Mouse (Mus musculus) embryo, embryonic 10 days (tissue): ENCODE measurements around the gene Galntl6.
A peak's percentile ranks its signal among the peaks of the same experiment; 100 is the strongest.
"Not testable (repeated sequence)": the region's sequence is repeated elsewhere in the genome, so short reads cannot be mapped to it uniquely, and the experiment has no call there.

Source experiments
- DNase-seq: peaks from one replicate; pipeline ENCODE4 v3.0.0-alpha.2; 2015; ENCODE audit warnings: low spot score

Galntl6 gene

GRCm38 (mm10) chr8:58604751-58605150, 307.7 kb downstream of the Galntl6 start:
- DNase-seq, result no peak

DNA sequence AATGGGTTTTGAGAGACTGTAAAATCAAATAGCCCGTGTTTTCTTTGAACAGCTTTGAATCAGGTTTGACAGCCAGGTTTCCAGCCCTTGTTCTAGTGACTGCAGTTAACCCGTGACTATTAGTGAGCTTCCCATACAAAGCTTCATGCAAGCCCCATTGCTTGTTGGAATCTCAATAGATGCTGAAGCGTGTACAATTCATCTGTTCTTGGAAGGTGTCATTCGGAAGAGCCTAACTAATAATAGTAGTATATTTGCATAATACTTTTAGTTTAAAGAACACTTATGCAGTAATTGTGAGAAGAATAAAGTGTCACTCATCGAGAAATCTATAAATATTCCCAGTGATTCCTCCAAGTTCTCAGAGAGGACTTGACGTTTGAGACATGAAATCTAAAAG, 314.6 kb downstream of the Galntl6 start:
- DNase-seq, result no peak

GRCm38 (mm10) chr8:58575346-58575745, 337.1 kb downstream of the Galntl6 start:
- DNase-seq, result no peak

DNA sequence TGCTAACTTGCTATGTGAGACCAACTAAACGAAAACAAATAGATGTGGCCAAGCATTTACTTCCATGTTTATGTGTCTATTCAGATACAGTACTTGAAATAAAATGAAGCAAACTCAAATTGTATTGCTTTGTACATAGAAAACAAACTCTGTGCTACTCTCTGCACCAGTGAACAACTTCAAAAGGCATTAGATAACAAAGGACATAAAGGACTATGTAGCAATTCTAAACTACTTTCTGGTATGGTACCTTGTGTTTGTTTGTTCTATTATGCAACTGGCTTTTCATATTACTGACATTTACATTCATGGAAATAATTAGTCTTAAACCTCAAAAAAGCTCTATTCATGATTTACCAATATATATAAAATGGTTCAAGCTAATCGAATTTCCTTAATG, 344.4 kb downstream of the Galntl6 start:
- no peak for DNase-seq

GRCm38 (mm10) chr8:58566115-58566514, 346.3 kb downstream of the Galntl6 start:
- peak; percentile 80 for DNase-seq

GRCm38 (mm10) chr8:58535781-58536180, 376.7 kb downstream of the Galntl6 start:
- DNase-seq, result no peak

GRCm38 (mm10) chr8:58534631-58535030, 377.8 kb downstream of the Galntl6 start:
- no peak for DNase-seq

- DNase-seq, result no peak
Observed at GRCm38 (mm10) chr8:58523443-58523842, 389.0 kb downstream of the Galntl6 start.

DNA sequence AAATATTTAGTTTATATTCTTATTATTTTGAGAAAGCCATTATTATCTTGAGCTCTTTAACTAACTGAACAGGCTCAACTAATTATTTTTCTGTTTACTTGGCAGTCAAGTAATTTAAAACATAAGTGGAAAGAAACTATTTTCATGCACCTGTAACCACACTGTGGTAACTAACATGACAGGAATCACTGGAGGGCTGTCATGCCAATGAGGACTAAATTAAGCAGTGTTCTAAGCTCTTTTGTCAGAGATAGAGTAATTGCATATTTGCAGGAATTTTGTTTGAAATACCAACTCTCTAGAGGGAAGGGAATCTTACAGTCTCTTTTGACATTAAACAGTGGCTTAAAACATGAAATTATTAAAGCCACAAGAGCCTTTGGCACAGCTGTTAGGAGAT, 390.5 kb downstream of the Galntl6 start:
- no peak for DNase-seq

DNA sequence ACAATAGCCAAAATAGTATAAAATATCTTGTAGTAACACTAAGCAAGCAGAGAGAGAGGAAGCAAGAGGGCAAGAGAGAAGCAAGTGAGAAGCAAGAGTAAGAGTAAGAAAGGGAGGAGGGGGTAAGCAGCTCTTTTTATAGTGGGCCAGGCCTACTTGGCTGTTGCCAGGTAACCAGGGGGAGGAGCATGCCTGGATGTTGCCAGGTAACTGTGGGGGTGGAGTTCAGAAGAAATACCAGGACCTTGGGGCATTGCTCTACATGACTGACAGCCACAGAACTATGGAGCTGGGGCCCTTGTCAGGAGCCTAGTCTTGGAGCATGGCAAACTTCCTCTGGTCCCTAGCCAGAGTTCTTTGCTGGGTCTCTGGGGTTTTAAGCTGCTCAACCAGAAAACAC, 401.9 kb downstream of the Galntl6 start:
- no peak for DNase-seq

DNA sequence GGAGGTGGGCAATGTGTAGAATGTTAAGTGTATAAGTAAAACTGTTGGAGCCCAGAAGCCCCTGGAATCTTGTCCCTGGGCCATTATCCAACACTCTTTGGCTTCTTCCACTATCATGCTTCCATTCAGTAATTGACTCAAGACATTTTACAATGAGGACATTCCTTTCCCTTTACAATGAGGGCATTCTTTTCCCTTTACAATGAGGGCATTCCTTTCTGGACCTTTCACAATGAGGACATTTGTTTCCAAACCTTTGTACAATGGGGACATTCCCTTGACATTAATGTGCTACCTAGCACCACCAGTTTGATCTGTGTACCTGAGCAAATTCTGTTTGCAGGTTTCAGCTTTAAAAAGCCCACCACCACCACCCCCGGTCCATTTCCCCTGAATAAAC, 403.4 kb downstream of the Galntl6 start:
- DNase-seq, result no peak

- DNase-seq, result no peak
Observed at GRCm38 (mm10) chr8:58487099-58487498, 425.3 kb downstream of the Galntl6 start.

DNA sequence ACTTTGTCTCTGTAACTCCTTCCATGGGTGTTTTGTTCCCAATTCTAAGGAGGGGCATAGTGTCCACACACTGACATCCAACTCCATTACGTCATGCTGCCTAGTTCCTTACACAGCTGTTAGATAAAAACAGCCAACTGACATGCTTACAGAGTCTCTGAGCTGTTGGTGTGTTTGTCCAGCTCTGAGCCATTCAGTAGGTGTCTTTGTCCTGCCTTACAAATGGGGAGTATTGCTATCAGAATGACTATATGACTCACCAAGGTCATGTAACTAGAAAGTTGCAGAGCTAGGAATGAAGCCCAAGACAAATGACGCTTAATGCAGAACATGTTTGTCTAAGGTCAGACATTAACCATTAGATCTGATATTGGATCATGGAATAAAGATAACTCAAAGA, 449.1 kb downstream of the Galntl6 start:
- DNase-seq, result not testable (repeated sequence)

- no peak for DNase-seq
Observed at GRCm38 (mm10) chr8:58442696-58443095, 469.7 kb downstream of the Galntl6 start.

- no peak for DNase-seq
Observed at GRCm38 (mm10) chr8:58418481-58418880, 494.0 kb downstream of the Galntl6 start.

DNA sequence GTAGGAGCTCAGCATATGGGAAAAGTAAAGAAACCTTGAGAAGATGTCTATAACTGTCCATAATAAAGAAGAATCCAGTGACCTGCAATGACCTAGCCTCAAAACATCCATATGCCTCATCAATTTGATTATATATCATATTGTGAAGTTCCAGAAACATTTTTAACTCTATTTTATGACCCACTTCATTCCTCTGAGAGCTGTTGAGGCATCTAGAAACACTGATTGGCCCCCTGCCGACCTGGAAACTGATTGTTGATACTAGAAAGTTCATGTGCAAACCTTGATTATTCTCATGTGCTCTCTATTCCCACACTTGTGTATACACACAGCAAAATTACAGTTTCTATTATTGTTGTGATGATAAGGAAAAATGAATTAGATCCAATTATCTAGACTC, 494.9 kb downstream of the Galntl6 start:
- DNase-seq, result no peak

GRCm38 (mm10) chr8:58396500-58396899, 515.9 kb downstream of the Galntl6 start:
- no peak for DNase-seq

DNA sequence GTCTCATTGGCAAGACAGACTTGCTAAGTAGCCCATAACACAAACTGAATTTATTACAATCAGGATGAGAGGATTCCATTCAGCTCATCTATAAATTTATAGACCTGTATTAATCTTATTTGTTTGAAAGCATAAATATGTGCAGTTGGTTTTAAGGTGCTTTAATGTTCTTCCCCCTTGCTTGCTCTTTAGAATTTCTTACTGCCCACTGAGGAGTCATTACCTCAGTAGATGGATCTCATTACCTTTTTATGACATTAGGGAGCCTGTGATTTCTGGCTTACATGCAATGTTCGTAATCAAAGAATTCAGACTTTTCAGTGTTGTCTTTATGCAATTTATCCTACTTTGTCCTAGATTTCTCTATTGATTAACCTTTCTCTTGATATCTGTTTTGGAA, 516.6 kb downstream of the Galntl6 start:
- DNase-seq, result no peak

GRCm38 (mm10) chr8:58372389-58372788, 540.1 kb downstream of the Galntl6 start:
- no peak for DNase-seq

- DNase-seq, result no peak
Observed at GRCm38 (mm10) chr8:58371979-58372378, 540.5 kb downstream of the Galntl6 start.

GRCm38 (mm10) chr8:58331151-58331550, 581.3 kb downstream of the Galntl6 start:
- no peak for DNase-seq

DNA sequence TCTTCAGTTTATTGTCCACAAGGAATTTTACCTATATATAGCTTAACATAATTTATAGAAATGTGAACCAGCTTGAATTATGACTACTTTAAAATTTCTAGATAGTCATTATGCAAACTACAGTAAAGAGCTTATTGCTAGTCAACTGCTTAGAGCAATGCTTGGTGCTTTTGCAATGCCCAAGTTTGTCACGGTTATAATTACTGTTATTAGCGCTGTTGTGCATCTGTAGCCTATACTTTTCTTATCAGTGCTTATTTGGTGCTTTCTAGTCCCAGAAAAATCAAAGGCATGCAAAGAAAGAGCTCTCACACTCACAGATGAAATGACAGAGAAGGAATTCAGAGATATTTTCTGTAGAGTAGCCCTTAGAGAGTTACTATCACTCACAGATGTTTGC, 599.0 kb downstream of the Galntl6 start:
- DNase-seq, result no peak

- DNase-seq, result no peak
Observed at GRCm38 (mm10) chr8:58291487-58291886, 621.0 kb downstream of the Galntl6 start.

GRCm38 (mm10) chr8:58290080-58290479, 622.4 kb downstream of the Galntl6 start:
- no peak for DNase-seq

DNA sequence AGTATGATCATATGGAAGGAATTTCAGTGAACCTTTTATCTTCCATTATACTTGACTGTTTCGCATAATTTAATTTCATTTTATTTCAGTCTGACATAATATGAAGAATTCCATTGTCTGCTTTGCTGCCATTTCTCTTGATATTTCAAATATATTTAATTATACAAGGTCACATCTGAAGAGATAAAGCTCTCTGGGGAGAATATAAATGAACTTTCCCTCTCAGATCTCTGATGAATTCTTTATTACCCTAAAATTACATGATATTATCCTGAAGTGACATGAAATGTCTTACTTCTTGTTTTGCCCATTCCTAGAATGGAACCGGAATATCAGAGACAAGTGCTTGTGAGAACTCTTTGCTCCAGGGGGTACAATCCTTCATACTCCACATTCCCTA, 647.0 kb downstream of the Galntl6 start:
- DNase-seq, result peak; percentile 19
